Mouse (Mus musculus) embryo, embryonic 11 days (tissue): Measurements from ENCODE around the gene Arl15.

Experiments
- DNase-seq: peaks from one replicate; pipeline ENCODE4 v3.0.0-alpha.2; 2015

Arl15 gene

GRCm38 (mm10) chr13:114162753-114163152 lies 368.4 kb downstream of the Arl15 start:
- no peak for DNase-seq

GRCm38 (mm10) chr13:114165616-114166015 lies 371.3 kb downstream of the Arl15 start:
- DNase-seq, result no peak

GRCm38 (mm10) chr13:114166439-114167183 lies 372.3 kb downstream of the Arl15 start:
- peak; percentile 50 for DNase-seq

- no peak for DNase-seq
Observed at GRCm38 (mm10) chr13:114170061-114170460, 375.8 kb downstream of the Arl15 start.

GRCm38 (mm10) chr13:114171465-114171864 lies 377.2 kb downstream of the Arl15 start:
- no peak for DNase-seq

GRCm38 (mm10) chr13:114188107-114188506 lies 393.8 kb downstream of the Arl15 start:
- DNase-seq, result no peak

- DNase-seq, result no peak
Observed at GRCm38 (mm10) chr13:114188801-114189200, 394.5 kb downstream of the Arl15 start.

GRCm38 (mm10) chr13:114189441-114189840 lies 395.1 kb downstream of the Arl15 start:
- DNase-seq, result no peak

GRCm38 (mm10) chr13:114190898-114191297 lies 396.6 kb downstream of the Arl15 start:
- no peak for DNase-seq

- no peak for DNase-seq
Observed at GRCm38 (mm10) chr13:114198252-114198799, 404.0 kb downstream of the Arl15 start.

- DNase-seq, result no peak
Observed at GRCm38 (mm10) chr13:114199746-114200145, 405.4 kb downstream of the Arl15 start.

- DNase-seq, result no peak
Observed at GRCm38 (mm10) chr13:114200545-114200944, 406.2 kb downstream of the Arl15 start.

GRCm38 (mm10) chr13:114202806-114203570 lies 408.7 kb downstream of the Arl15 start:
- DNase-seq, result no peak
